Mouse (Mus musculus) megakaryocyte-erythroid progenitor cell, adult 5-6 weeks (primary cell): ENCODE results near the gene Col13a1. TPM values are rescaled to one million over a fixed set of nuclear protein-coding genes. Genes with fewer than 3 reads are reported as not detected.

Source experiments
- ATAC-seq: replicated peaks from 2 replicates; pipeline ENCODE4 v1.8.0; 2016; ENCODE audit warnings: mild to moderate bottlenecking, inconsistent platforms; ENCODE audit not compliant: severe bottlenecking, poor library complexity, low FRiP score, low TSS enrichment
- total RNA-seq, 2 experiments: library from RNA; stranded (forward) in 1 of 2; stranded (reverse) in 1 of 2; fragments of 200-1000, 215-1000 nt in 1 of 2; fragments of >200 nt in 1 of 2; fragmentation: Nextera tagmentation in 1 of 2; gene quantifications; 2 replicates each; pipeline ENCODE4 v1.2.3; 2014 to 2017

Gene Col13a1
- total RNA-seq, 2 experiments from 2014 or later: not detected

- ATAC-seq: no peak
Observed at GRCm38 (mm10) chr10:61917066-61917465, 61.8 kb downstream of the Col13a1 start.

- ATAC-seq: no peak
Observed at GRCm38 (mm10) chr10:61911770-61912169, 67.1 kb downstream of the Col13a1 start.

- no peak for ATAC-seq
Observed at GRCm38 (mm10) chr10:61909004-61909403, 69.9 kb downstream of the Col13a1 start.

DNA sequence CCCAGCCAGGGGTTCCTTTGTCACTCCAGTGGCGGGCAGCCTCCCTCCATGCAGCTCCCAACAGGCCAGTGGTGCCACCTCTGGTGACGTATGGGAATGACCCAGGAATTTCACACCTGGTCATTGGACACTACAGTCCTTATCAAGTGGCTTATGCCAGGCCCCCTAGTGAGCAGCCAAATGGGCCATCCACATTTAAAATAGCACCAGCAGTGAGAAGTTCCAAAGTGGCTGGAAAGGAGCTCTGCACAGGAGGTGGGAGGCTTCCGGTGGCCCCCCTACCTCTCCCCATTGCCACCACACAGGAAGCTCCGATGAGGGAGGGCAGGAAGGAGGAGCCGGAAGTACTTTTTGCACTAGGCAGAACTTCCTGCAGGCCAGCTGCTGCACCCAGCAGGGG is 72.7 kb downstream of the Col13a1 start:
- no peak for ATAC-seq

- no peak for ATAC-seq
Observed at GRCm38 (mm10) chr10:61905308-61905707, 73.6 kb downstream of the Col13a1 start.

GRCm38 (mm10) chr10:61898116-61898515 is 80.8 kb downstream of the Col13a1 start:
- no peak for ATAC-seq

DNA sequence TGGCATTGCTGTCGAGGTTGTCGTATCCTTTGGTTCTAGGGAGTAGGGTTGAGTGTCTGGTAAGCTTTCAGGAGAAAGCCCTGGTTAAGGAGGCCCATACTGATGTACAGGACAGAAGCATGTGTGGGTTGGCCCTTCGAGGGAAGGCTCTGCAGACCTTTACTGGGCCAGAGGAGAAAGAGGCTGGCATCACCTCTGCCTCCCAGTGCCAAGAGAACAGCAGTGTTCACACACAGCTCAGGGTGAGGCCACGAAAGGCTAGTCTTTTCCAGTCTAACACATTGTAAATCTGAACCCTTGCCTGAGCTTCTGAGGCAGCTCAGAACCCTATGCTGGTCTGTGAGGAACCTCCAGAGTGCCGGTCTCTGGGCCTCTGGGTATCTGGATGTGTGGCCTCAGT is 84.3 kb downstream of the Col13a1 start:
- no peak for ATAC-seq

- ATAC-seq: no peak
Observed at GRCm38 (mm10) chr10:61891138-61891537, 87.8 kb downstream of the Col13a1 start.

- ATAC-seq: no peak
Observed at GRCm38 (mm10) chr10:61890294-61890693, 88.6 kb downstream of the Col13a1 start.

GRCm38 (mm10) chr10:61879427-61879826 is 99.5 kb downstream of the Col13a1 start:
- ATAC-seq: no peak

- peak; percentile 70 for ATAC-seq
Observed at GRCm38 (mm10) chr10:61877787-61878186, 101.1 kb downstream of the Col13a1 start.

- ATAC-seq: no peak
Observed at GRCm38 (mm10) chr10:61869796-61870195, 109.1 kb downstream of the Col13a1 start.

- no peak for ATAC-seq
Observed at GRCm38 (mm10) chr10:61866045-61866580, 112.8 kb downstream of the Col13a1 start.

DNA sequence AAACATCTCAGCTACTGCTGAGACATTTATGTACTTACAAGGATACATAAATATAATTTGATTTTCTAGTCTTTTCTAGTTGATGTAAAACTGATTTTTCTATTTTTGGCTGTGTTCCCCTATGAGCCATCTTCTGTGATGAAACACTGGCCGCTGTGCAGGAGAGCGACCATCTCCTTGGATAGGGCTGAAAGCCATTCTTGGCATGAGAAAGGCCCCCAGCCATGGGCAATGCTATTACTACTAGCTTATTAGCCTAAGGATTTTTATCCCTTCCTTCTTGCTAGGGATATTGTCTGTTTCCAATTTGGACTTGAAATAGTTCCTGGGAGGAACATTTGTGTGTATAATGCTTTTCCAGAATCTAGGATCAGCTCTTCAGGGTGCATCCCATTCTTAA is 119.5 kb downstream of the Col13a1 start:
- ATAC-seq: no peak

DNA sequence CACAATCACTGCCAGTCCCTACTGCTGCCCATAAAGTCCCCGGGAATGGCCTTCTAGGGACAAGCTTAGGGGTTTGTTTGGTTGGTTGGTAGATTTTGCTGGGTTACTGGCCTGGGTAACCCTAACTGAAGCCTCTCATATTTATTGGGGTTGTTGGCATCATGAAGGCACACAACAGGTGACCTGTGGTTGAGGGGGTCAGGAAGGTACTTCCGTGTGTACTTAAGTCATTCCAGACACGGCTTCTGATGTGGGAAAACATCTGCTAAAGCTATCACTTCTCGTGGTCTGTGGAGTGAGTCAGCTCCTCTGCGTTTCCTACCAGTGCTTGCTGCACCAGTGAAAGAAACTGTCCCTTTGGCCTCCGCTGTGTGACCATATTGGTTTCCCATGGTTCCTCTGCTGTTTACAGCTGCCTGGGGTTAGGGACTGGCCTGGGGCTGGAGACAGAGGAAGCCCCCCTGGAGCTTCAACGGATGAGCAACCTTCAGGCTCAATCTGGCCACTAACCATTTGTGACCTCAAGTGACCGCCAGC is 123.7 kb downstream of the Col13a1 start:
- ATAC-seq: no peak

- ATAC-seq: no peak
Observed at GRCm38 (mm10) chr10:61852824-61853223, 126.1 kb downstream of the Col13a1 start.

- no peak for ATAC-seq
Observed at GRCm38 (mm10) chr10:61848553-61848952, 130.4 kb downstream of the Col13a1 start.

DNA sequence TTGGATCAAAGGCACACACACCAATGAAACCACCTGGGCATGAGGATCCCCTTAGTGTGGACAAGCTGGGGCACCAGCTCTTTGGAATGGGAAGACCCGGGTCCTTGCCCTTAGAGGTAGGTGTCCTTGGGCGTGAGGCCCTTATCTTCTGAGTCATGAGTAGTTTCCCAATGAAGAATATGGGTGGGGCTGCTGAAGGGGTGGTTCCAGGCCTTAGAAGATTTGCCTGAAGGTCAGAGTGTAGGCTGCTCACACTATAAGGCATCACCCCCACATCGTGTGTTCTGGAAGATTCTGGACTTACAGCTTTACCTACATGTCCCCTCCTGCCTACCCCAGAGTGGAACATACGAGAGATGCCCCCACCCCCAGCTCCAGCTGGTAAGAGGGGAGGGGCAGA is 133.4 kb downstream of the Col13a1 start:
- ATAC-seq: no peak

DNA sequence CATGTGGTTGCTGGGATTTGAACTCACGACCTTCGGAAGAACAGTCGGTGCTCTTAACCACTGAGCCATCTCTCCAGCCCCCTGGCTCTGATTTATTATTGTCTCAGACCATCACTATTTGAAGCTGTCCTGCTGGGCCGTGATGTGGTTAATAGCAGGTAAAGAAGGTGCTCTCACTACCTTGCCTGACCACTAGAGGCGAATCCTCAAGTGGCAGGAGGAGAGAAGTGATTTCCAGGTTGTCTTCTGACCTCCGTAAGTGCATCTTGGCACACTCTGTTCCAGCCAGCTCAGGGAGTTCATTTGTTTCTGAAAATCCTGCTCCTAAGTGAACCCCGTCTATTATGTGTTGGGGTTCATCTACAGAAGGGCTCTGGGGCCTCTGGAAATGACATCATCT is 134.4 kb downstream of the Col13a1 start:
- ATAC-seq: no peak

DNA sequence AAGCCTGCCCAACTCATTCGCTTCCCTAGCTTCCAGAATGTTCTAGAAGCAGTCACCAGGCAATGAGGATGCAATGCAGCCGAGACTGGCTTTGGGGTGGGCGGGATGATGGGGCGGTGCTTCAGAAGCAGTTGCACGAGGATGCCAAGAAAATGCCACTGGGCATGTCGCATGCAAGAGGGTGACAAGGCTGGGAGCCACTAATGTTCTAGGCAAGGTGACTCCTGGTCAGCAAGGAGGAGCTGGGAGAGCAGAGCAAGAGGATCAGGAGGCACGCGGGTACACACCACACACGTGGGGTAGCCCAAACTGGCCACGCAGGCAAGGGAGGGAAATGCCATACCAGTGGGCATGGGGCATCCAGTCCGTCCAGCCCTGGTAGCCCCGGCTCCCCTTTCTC is 136.6 kb downstream of the Col13a1 start:
- ATAC-seq: no peak

DNA sequence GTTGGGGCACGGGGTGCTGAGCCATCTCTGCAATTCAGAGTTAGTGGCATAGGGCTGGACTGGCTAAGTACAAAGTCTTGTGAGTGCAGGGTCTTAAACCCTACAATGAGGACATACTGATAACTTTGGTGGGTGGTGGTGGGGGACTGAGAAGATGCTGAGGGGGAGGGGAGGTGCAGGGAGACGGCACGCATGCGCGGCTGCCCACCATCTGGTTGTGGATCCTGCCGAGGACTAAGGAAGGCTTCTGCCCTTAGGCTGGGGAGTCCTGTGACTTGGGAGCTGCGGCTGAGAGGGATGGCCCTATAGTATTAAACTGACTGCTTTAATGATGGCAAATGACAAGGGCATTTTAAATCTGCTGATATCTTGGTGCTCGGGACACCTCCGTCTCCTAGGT is 139.6 kb downstream of the Col13a1 start:
- no peak for ATAC-seq

DNA sequence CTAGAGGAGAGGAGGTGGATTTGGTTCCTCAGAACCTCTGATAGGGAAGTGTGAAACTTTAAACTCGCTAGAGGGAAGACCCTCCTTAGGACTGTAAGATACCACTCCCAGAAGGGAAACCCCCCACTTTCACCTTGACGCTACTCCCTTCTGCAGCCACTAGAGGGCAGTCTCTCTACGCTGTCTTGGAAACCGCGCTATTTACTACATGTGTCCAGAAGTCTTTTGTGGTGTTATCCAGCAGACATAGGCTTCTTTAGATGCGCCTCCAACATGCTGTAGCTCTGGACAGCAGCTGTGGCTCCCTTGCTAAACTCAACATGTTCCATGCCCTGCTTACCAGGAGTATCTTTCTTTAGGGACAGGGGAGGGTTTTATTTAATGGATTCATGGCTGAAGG is 140.1 kb downstream of the Col13a1 start:
- peak; percentile 57; the same call in 1 of the 2 replicates for ATAC-seq
